13 mouse cellular contexts compared by ENCODE assay signal in genomic region chr4:35224101-35224500, GRCm38 (mm10). TPM values are rescaled to one million over a fixed set of nuclear protein-coding genes. Genes with fewer than 3 reads are reported as not detected.
DNase-seq lines count a peak whose midpoint lies in the region; ATAC-seq and TF ChIP-seq lines count a peak whose summit lies in the region.
"Had no signal": no experiment of that assay in that cellular context is flagged by ENCODE, and none has a peak within 500 bp of the region (broad histone marks: within the 10 kb centered on the region; RNA-seq: fewer than 3 reads in every experiment).

No protein-coding gene starts in this region.

- H3K79me2 ChIP-seq in CH12.LX (replicated peaks; ENCODE audit: control insufficient read depth, extremely low read depth, insufficient read depth, poor library complexity, severe bottlenecking) (peaks cover 44% of the 10 kb centered on the region), macrophage (ENCODE audit: inconsistent target) (peaks cover 60% of the 10 kb centered on the region)

- no peak for TF ChIP-seq RAD21 in CH12.LX (IDR thresholded peaks at IDR 0.05; ENCODE audit: low read depth, low read length)

- DNase-seq in hindbrain, embryonic 11.5 days (ENCODE audit: low spot score), result no peak
- DNase-seq in 416B (ENCODE audit: low read depth) (peak; percentile 16), CH12.LX (ENCODE audit: extremely low read depth) (peak; percentile 67)
- DNase-seq in cerebellum, postnatal 4 days (ENCODE audit: low spot score in 2 of 2), result no peak
- DNase-seq in right cerebral cortex, adult 2 months (ENCODE audit: low spot score in 2 of 2), result no peak
- DNase-seq: gastrocnemius, postnatal 36 days; layer of hippocampus, adult 9-11 months; thymus, postnatal 14 days had no signal

- TF ChIP-seq POLR2A in CH12.LX (IDR thresholded peaks at IDR 0.05; ENCODE audit: low read depth, low read length), result no peak; the same call in 1 of the 2 replicates

- H3K9ac ChIP-seq in hindbrain, embryonic 15.5 days, result 0 out of 2 replicates have a peak overlapping the region, but pooled peaks have one; percentile 10
- H3K9ac ChIP-seq in hindbrain, embryonic 11.5 days (ENCODE audit: low read depth, low read length), result no peak overlapping the region
- peak overlapping the region; percentile 74 for H3K9ac ChIP-seq in CH12.LX (ENCODE audit: insufficient read depth, low read depth)
- H3K9ac ChIP-seq: limb, embryonic 15.5 days had no signal

- no peaks in the 10 kb centered on the region for H3K27me3 ChIP-seq in hindbrain, embryonic 15.5 days
- H3K27me3 ChIP-seq in hindbrain, embryonic 11.5 days (ENCODE audit: control insufficient read depth, insufficient read depth, low read length), result no peaks in the 10 kb centered on the region
- no peaks in the 10 kb centered on the region for H3K27me3 ChIP-seq in CH12.LX (replicated peaks)
- H3K27me3 ChIP-seq: limb, embryonic 15.5 days had no signal

- no peaks in the 10 kb centered on the region for H3K9me3 ChIP-seq in hindbrain, embryonic 15.5 days
- no peaks in the 10 kb centered on the region for H3K9me3 ChIP-seq in hindbrain, embryonic 11.5 days (ENCODE audit: control insufficient read depth, low read length)
- H3K9me3 ChIP-seq in CH12.LX (replicated peaks; ENCODE audit: low read length), result no peaks in the 10 kb centered on the region
- H3K9me3 ChIP-seq: limb, embryonic 15.5 days had no signal

- no peak overlapping the region for H3K27ac ChIP-seq in hindbrain, embryonic 15.5 days (replicated peaks)
- H3K27ac ChIP-seq in hindbrain, embryonic 11.5 days (ENCODE audit: low read depth, low read length), result no peak overlapping the region
- H3K27ac ChIP-seq in CH12.LX (ENCODE audit: insufficient read depth, low read depth) (peak overlapping the region; percentile 99), macrophage (peak overlapping the region; percentile 77)
- H3K27ac ChIP-seq: limb, embryonic 15.5 days had no signal

- no peak for ATAC-seq in hindbrain, embryonic 15.5 days (ENCODE audit: low FRiP score, low read depth)
- no peak for ATAC-seq in hindbrain, embryonic 11.5 days (ENCODE audit: low FRiP score)
- ATAC-seq: forebrain, embryonic 16.5 days; intestine, postnatal 0 days had no signal

- no peak for TF ChIP-seq CTCF in CH12.LX (conservative IDR thresholded peaks at IDR 0.05 in 1 of 2, IDR thresholded peaks at IDR 0.05 in 1 of 2; ENCODE audit: low read depth in 2 of 2, low read length in 2 of 2)

- TF ChIP-seq EP300 in CH12.LX (IDR thresholded peaks at IDR 0.05; ENCODE audit: low read length), result peak; percentile 90

- peak overlapping the region; percentile 79 for H3K4me2 ChIP-seq in hindbrain, embryonic 15.5 days
- no peak overlapping the region for H3K4me2 ChIP-seq in hindbrain, embryonic 11.5 days (replicated peaks; ENCODE audit: low read depth, low read length)
- H3K4me2 ChIP-seq in CH12.LX (ENCODE audit: insufficient read depth, low read depth, poor library complexity, severe bottlenecking), result peak overlapping the region; percentile 70

- in situ Hi-C loops in CH12.LX (cut with MboI; ENCODE audit: low pct_ligation_motif_present, low pct_unique_long_range_greater_than_20kb, low sequenced_read_pairs), result no loop called here

- dilution Hi-C loops in CH12.LX (cut with MboI; ENCODE audit: extremely low pct_ligation_motif_present, extremely low pct_unique_long_range_greater_than_20kb, low sequenced_read_pairs), result no loop called here

- 90% methylated on average over 4 of the region's 4 CpGs for WGBS in hindbrain, embryonic 15.5 days
- WGBS in hindbrain, embryonic 11.5 days, result 88% methylated on average over 4 of the region's 4 CpGs
- WGBS in macrophage (ENCODE audit: missing documents), result 65% methylated on average over 4 of the region's 4 CpGs

- H3K36me3 ChIP-seq in hindbrain, embryonic 15.5 days, result no peaks in the 10 kb centered on the region
- no peaks in the 10 kb centered on the region for H3K36me3 ChIP-seq in hindbrain, embryonic 11.5 days (ENCODE audit: control insufficient read depth, insufficient read depth, low read length)
- H3K36me3 ChIP-seq in CH12.LX (replicated peaks in 1 of 2; ENCODE audit: control insufficient read depth in 1 of 2, insufficient read depth in 1 of 2, low read length in 1 of 2) (peaks cover 2 to 4% of the 10 kb centered on the region in 2 experiments), macrophage (ENCODE audit: inconsistent target) (peaks cover 1% of the 10 kb centered on the region; the same call in 1 of the 2 replicates)
- H3K36me3 ChIP-seq: limb, embryonic 15.5 days had no signal

- peaks cover 13% of the 10 kb centered on the region for H3K4me1 ChIP-seq in hindbrain, embryonic 15.5 days (replicated peaks)
- H3K4me1 ChIP-seq in hindbrain, embryonic 11.5 days (replicated peaks; ENCODE audit: control insufficient read depth, insufficient read depth, low read length), result no peaks in the 10 kb centered on the region
- H3K4me1 ChIP-seq in CH12.LX (ENCODE audit: control insufficient read depth in 1 of 2, insufficient read depth in 2 of 2), result peaks cover 10 to 61% of the 10 kb centered on the region in 2 experiments

- H3K4me3 ChIP-seq in hindbrain, embryonic 15.5 days, result peak overlapping the region; percentile 87; the same call in 1 of the 2 replicates
- H3K4me3 ChIP-seq in hindbrain, embryonic 11.5 days (ENCODE audit: low read depth, low read length), result no peak overlapping the region
- peak overlapping the region; percentile 65 to 83 (median 72) for H3K4me3 ChIP-seq in CH12.LX (replicated peaks in 1 of 3; ENCODE audit: low read depth in 2 of 3, low read length in 2 of 3, poor library complexity in 1 of 3)
- peak overlapping the region; percentile 74 for H3K4me3 ChIP-seq in macrophage (ENCODE audit: inconsistent target)

TF ChIP-seq in CH12.LX, 34 proteins besides CTCF, POLR2A, EP300 and RAD21 (continues in another document):
- TF ChIP-seq GABPA (IDR thresholded peaks at IDR 0.05; ENCODE audit: insufficient replicate concordance, low read depth, low read length) (no peak), MAZ (IDR thresholded peaks at IDR 0.05; ENCODE audit: low read depth, low read length) (no peak), RCOR1 (conservative IDR thresholded peaks at IDR 0.05; ENCODE audit: low read depth, low read length) (no peak; the same call in 1 of the 2 replicates), BHLHE40 (IDR thresholded peaks at IDR 0.05; ENCODE audit: low read depth, low read length) (peak; percentile 66), PAX5 (IDR thresholded peaks at IDR 0.05; ENCODE audit: low read length) (no peak), IRF4 (IDR thresholded peaks at IDR 0.05; ENCODE audit: low read depth, low read length) (peak; percentile 82), ZKSCAN1 (IDR thresholded peaks at IDR 0.05; ENCODE audit: borderline replicate concordance, low read depth, low read length) (no peak), ZNF384 (IDR thresholded peaks at IDR 0.05; ENCODE audit: low read depth, low read length) (peak; percentile 57), USF1 (IDR thresholded peaks at IDR 0.05; ENCODE audit: low read depth, low read length) (no peak), E2F4 (IDR thresholded peaks at IDR 0.05; ENCODE audit: insufficient replicate concordance, low read depth, low read length) (no peak), MYC (IDR thresholded peaks at IDR 0.05; ENCODE audit: low read depth, low read length) (0 out of 2 replicates have a peak, but pooled peaks have one; percentile 54), NRF1 (IDR thresholded peaks at IDR 0.05; ENCODE audit: low read depth, low read length) (no peak), JUN (IDR thresholded peaks at IDR 0.05; ENCODE audit: insufficient read depth, low read depth, low read length) (peak; percentile 68), USF2 (conservative IDR thresholded peaks at IDR 0.05; ENCODE audit: low read depth, low read length) (no peak), CHD2 (IDR thresholded peaks at IDR 0.05; ENCODE audit: low read length) (peak; percentile 66; the same call in 1 of the 2 replicates), NELFE (IDR thresholded peaks at IDR 0.05; ENCODE audit: low read depth, low read length) (no peak), JUND (conservative IDR thresholded peaks at IDR 0.05; ENCODE audit: low read depth, low read length) (peak; percentile 88), CHD1 (IDR thresholded peaks at IDR 0.05; ENCODE audit: low read depth, low read length) (peak; percentile 11; the same call in 1 of the 2 replicates), HCFC1 (IDR thresholded peaks at IDR 0.05; ENCODE audit: low read depth, low read length) (no peak), UBTF (IDR thresholded peaks at IDR 0.05; ENCODE audit: low read depth, low read length) (no peak), ZMIZ1 (IDR thresholded peaks at IDR 0.05; ENCODE audit: low read depth, low read length) (no peak; the same call in 1 of the 2 replicates), MEF2A (IDR thresholded peaks at IDR 0.05; ENCODE audit: borderline replicate concordance, low read depth, low read length) (peak; percentile 81), SMC3 (IDR thresholded peaks at IDR 0.05; ENCODE audit: low read depth, low read length) (no peak), TBP (conservative IDR thresholded peaks at IDR 0.05; ENCODE audit: low read depth, low read length) (peak; percentile 41; the same call in 1 of the 2 replicates), MXI1 (IDR thresholded peaks at IDR 0.05; ENCODE audit: low read depth, low read length) (no peak), TCF12 (IDR thresholded peaks at IDR 0.05; ENCODE audit: low read depth, low read length) (peak; percentile 64; the same call in 1 of the 2 replicates), ETS1 (conservative IDR thresholded peaks at IDR 0.05; ENCODE audit: low read depth, low read length) (peak; percentile 89), KAT2A (IDR thresholded peaks at IDR 0.05; ENCODE audit: insufficient replicate concordance, low read length) (no peak), SIN3A (IDR thresholded peaks at IDR 0.05; ENCODE audit: low read length) (no peak), MAX (IDR thresholded peaks at IDR 0.05; ENCODE audit: low read length) (no peak), MAFK (IDR thresholded peaks at IDR 0.05; ENCODE audit: insufficient replicate concordance, low read length) (peak; percentile 73; the same call in 1 of the 2 replicates)

RNA-seq across cellular contexts. Expression of gene C9orf72, which starts 1.9 kb away (rescaled TPM):
- polyA plus RNA-seq in hindbrain, embryonic 15.5 days (2015; fragmentation: Nextera tagmentation; extraction: Ambion mirVana), result 41.9 and 43.2 TPM in 2 replicates
- 23.4 and 29.0 TPM in 2 replicates for polyA plus RNA-seq in hindbrain, embryonic 11.5 days (2014; fragmentation: Nextera tagmentation; extraction: Ambion mirVana)
- total RNA-seq in CH12.LX (2012; rRNA removed) (24.2 and 49.7 TPM in 2 replicates), CH12.LX (2014; rRNA removed) (46.5 and 58.2 TPM in 2 replicates)
- polyA plus RNA-seq in CH12.LX (2012; ENCODE audit: insufficient read length, low read depth) (13.8 and 15.4 TPM in 2 replicates), macrophage (2018) (28.5 to 37.9 TPM (median 34.2 TPM) in 3 replicates)
- 100 to 1,000 TPM; 133 to 546 (median 229) TPM for total RNA-seq in macrophage (2018; cell fraction: chromatin; rRNA removed)
- 100 to 1,000 TPM in 5 of 26 experiments, 10 to 100 TPM in 21; 40.7 to 118 (median 60.3) TPM for total RNA-seq in macrophage (2018; cell fraction: cytosol; rRNA removed)
- total RNA-seq in macrophage (2018; cell fraction: nucleus; rRNA removed), result 100 to 1,000 TPM; 105 to 373 (median 176) TPM

Comparison
In these comparisons a context has a peak if more than half of its experiments do, and no peak if none do; other contexts are left out.
1. H3K27ac ChIP-seq: peak in CH12.LX (single experiment) and macrophage (single experiment); none in hindbrain, embryonic 15.5 days (single experiment) and hindbrain, embryonic 11.5 days (single experiment).
2. DNase-seq: peak in 416B (single experiment) and CH12.LX (single experiment); none in hindbrain, embryonic 11.5 days (single experiment), cerebellum, postnatal 4 days (0 of 2) and right cerebral cortex, adult 2 months (0 of 2).